Mouse (Mus musculus): ENCODE measurements around the gene Zfp653.
A peak's percentile ranks its signal among the peaks of the same experiment; 100 is the strongest.
"Not testable (repeated sequence)": the region's sequence is repeated elsewhere in the genome, so short reads cannot be mapped to it uniquely, and the experiment has no call there.

Zfp653 gene

DNA sequence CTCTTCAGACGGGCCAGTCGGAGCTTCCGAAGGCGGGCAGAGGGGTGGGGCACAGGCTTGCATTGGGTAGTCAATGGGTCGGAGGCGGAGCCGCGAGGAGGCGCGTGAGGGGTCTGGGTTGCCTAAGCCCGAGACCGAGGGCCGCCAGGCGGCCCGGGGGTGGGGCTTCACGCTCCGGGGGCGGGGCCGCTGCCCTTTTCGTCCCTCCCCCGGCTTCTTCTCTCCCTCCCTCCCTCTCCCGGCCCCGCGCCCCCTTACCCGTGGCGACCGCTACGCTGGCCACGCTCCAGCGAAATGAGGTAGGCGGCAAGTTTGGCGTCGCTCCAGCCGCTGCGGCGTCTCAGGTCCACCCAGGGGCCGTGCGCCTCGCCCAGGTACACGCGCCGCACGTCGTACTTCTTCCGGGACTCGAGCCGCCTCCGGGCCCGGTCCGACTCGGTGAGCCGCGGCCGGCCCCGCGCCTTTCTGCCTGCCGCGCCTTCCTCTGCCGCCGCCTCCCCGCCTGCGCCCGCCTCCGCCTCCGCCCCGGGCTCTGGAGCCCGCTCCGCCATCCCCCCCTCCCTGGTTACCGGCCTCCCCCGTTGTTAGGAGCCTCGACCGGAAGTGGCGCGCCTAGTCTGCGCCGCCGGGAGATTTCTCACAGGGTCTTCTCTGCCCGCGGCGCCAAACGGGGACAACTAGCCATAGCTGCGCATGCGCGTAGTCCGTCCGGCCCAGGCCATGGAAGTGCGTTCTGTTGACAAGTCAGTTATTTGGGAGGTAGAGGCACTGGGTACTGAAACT lies at the start of gene Zfp653, which contains the start of gene Gm49318:
TSS of gene Zfp653 (minus strand) at position 586 of the 783 bp plus-strand sequence.
TSS of gene Gm49318 (minus strand) at position 469 of the 783 bp plus-strand sequence.
- DNase-seq (ENCODE audit: low read depth, low spot score): peak; percentile 97

GRCm38 (mm10) chr9:22119543-22119942 lies 48.4 kb upstream of the Zfp653 start:
- no peak for DNase-seq (ENCODE audit: low read depth, low spot score)

- peak; percentile 78 for DNase-seq (ENCODE audit: low read depth, low spot score)
These were observed 46.7 kb upstream of the Zfp653 start for GRCm38 (mm10) chr9:22117754-22118456.

GRCm38 (mm10) chr9:22116740-22117426 lies 45.7 kb upstream of the Zfp653 start, which contains the start of gene Elof1:
Gene Elof1 (minus strand): TSS chr9:22117172.
- peak; percentile 98 for DNase-seq (ENCODE audit: low read depth, low spot score)

DNA sequence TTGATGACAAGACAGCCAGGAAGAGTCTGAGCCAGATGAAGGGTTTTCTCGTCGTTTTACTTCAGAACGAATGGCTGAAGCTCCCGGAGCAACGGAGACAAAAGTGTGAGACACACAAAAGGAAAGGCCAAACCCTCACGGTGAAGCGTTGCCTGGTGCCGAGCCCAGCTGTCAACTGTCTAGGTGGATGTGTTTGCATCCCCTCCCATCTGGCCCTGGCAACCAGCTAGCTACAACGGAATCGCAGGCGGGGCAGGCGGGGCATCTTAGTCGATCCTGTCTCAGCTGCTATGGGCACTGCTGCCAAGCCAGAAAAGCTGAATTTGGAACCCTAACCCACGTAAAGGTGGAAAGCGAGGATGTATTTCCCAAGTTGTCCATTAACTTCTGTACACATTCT lies 44.9 kb upstream of the Zfp653 start:
- DNase-seq (ENCODE audit: low read depth, low spot score): peak; percentile 23

- DNase-seq (ENCODE audit: low read depth, low spot score): no peak
These were observed 44.5 kb upstream of the Zfp653 start for GRCm38 (mm10) chr9:22115635-22116034.

GRCm38 (mm10) chr9:22108194-22108593 lies 37.0 kb upstream of the Zfp653 start:
- no peak for DNase-seq (ENCODE audit: low read depth, low spot score)

GRCm38 (mm10) chr9:22099922-22100321 lies 28.7 kb upstream of the Zfp653 start:
- no peak for DNase-seq (ENCODE audit: low read depth, low spot score)

- no peak for DNase-seq (ENCODE audit: low read depth, low spot score)
These were observed 28.0 kb upstream of the Zfp653 start, which contains the start of gene Cnn1 for GRCm38 (mm10) chr9:22098993-22099696. Gene Cnn1 (plus strand): TSS chr9:22099216.

- peak; percentile 48 for DNase-seq (ENCODE audit: low read depth, low spot score)
These were observed 24.7 kb upstream of the Zfp653 start for GRCm38 (mm10) chr9:22095854-22096307.

- DNase-seq (ENCODE audit: low read depth, low spot score): no peak
These were observed 21.6 kb upstream of the Zfp653 start for GRCm38 (mm10) chr9:22092746-22093145.

DNA sequence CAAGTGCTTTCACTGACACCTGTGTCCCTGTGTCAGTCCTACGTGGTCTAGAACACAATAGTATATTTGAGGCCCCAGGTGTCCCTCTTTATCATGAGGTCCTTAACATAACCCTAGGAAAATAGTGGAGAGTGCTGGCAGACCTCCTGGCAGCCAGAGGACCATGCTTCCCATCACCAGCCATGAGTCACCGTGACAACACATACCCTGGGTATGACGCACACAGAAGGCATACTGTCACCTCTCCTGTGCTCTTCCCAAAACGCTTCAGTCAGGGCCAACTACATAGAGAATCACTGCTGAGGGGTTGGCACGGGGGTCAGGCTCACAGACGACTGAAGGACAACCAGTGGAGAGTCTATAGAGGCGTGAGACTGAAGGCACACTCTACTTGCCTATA lies 18.8 kb upstream of the Zfp653 start:
- peak; percentile 82 for DNase-seq (ENCODE audit: low read depth, low spot score)

DNA sequence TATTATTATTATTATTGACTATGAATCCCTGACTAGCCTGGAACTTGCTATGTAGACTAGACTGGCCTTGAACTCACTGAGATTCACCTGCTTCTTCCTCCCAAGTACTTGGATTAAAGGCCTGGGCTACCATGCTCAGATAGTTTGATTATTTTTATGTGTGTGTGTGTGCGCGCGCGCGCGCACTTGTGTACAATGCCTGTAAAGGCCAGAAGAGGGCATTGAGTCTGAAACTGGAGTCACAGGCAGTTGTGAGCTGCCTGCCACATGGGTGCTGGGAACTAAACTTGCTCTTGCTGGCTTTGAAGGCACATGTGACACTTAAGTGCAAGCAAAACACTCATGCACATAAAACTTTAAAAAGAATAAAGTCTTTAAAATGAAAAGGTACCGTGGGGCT lies 18.1 kb upstream of the Zfp653 start:
- peak; percentile 6 for DNase-seq (ENCODE audit: low read depth, low spot score)

DNA sequence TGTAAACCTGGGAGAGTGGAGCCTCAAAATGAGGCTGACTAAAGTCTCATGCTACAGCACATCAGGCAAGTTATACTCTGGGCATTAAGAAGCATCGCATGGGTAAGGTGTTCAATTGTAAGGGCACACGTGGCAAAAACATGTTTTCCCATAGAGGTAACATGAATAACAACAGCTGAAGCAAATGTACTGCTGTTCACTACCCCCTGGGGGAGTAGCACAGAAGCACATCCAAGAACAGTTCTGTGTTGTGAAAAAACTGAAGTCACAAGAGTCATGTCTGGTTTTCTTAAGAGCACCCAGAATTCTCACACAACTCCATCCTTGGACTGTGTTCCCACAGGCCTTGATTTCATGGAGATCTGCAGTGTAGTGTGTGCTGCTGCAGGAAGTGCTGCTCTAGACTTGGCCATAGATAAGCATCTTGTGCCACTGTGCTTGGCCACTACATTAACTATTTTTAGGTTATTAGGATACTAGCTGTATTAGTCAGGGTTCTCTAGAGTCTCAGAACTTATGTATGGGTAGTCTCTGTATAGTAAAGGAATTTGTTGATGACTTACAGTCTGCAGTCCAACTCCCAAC lies 15.9 kb upstream of the Zfp653 start:
- DNase-seq (ENCODE audit: low read depth, low spot score): peak; percentile 12

DNA sequence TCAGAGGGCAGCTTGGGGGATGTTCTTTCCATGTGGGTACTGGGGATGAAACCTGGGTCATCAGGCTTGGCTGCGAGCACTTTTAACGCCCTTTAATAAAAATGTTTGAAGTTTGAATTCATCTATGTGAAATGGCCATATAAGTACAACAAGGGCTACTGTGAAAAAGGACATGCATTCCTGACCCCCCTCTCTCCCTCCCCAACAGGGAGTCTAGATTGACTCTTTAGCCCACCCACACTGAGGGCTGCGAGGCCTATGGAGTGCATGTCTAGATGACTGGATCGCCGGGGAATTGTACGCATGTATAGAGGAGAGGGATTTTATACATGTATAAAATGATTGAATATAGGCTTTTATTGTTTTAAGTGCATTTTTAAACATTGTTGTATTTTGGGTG lies 14.8 kb upstream of the Zfp653 start:
- no peak for DNase-seq (ENCODE audit: low read depth, low spot score)

- DNase-seq (ENCODE audit: low read depth, low spot score): peak; percentile 98
These were observed 14.1 kb upstream of the Zfp653 start, which contains the start of gene Ecsit for GRCm38 (mm10) chr9:22085022-22085834. Gene Ecsit (minus strand): TSS chr9:22085438.

GRCm38 (mm10) chr9:22084667-22085021 lies 13.5 kb upstream of the Zfp653 start:
- DNase-seq (ENCODE audit: low read depth, low spot score): no peak

DNA sequence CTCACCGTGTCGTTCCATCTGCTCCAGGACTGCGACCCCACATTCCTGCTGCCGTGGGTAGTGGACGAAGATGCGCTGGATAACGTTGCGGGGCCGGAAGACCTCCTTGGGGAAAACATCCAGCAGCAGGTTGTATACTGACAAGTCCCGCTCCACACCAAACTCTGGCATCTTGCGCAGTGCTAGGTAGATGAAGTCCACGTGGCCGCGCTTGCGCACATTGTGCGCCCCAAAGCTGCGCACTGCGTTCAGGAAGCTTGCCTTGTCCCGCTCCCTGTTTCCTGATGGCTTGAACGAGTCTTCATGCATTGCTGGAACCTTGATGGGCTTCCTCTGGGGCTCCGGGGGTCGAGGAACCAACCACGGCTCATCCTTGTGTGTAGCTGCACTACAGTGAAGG lies 5.0 kb upstream of the Zfp653 start:
- DNase-seq (ENCODE audit: low read depth, low spot score): no peak

- DNase-seq (ENCODE audit: low read depth, low spot score): not testable (repeated sequence)
These were observed 4.6 kb upstream of the Zfp653 start for GRCm38 (mm10) chr9:22075778-22076177.

- DNase-seq (ENCODE audit: low read depth, low spot score): no peak
These were observed 1.1 kb upstream of the Zfp653 start for GRCm38 (mm10) chr9:22072276-22072675.
